Mouse (Mus musculus) effector memory CD4-positive, alpha-beta T cell, adult 5 months (primary cell): ENCODE results near the gene Pex11g. TPM values are rescaled to one million over a fixed set of nuclear protein-coding genes. Genes with fewer than 3 reads are reported as not detected.

Experiments
- polyA plus RNA-seq: library from polyadenylated mRNA; unstranded; fragments of 100-300 nt; shearing (Covaris generic); gene quantifications from one replicate; pipeline ENCODE4 v1.2.1, GENCODE M21; 2017

The Pex11g gene
- polyA plus RNA-seq = 2.1 TPM

GRCm38 (mm10) chr8:3467006-3467885 lies at the start of gene Pex11g:
Pex11g (minus strand) TSS chr8:3467680.

GRCm38 (mm10) chr8:3515260-3515671 lies 47.8 kb upstream of the Pex11g start, which contains the start of gene Pnpla6:
Pnpla6 (plus strand) TSS chr8:3515384.

DNA sequence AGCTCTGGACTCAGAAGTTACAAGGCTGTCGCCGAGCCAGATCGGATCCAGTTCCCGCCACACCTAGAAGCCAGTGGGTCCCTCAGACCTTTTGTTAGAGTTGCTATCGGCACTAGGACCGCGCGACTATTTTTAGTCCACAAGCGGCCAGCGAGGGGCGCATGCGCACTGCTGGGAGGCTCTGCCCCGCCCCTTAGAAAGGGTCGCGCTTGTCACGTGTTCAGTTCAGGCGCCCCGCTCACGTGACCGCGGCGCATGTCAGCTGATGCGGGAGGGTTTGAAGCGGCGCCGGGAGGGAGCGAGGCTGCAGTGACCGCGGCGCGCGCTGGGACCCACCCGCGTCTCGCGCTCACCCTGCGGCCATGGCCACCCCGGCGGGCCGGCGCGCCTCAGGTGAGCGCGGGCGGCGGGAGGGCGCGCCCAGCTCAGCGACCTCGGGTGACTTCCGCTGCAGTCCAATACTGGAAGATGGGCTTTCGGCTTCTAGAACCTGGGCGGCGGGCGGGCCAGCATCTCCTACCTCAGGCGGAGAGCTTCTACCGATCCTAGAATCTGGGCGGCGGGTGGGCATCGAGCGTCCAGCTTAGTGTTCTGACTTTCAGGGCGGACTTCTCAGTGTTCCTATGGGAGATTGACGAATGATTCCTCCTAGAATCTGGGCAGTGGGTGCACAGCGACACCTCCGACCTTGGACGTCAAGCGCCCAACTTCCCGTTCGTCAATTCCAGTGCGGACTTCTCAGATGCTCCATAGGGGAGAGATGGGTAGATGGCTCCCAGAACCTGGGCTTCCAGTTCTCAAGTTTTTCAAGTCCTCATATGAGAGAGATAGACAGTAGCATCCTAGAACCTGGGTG lies 33.0 kb upstream of the Pex11g start, which contains the start of gene Mcoln1:
Mcoln1 (plus strand) TSS at position 223 of the 856 bp plus-strand sequence.

GRCm38 (mm10) chr8:3492901-3493844 lies 25.7 kb upstream of the Pex11g start, which contains the start of gene Zfp358:
Zfp358 (plus strand) TSS chr8:3493138.

DNA sequence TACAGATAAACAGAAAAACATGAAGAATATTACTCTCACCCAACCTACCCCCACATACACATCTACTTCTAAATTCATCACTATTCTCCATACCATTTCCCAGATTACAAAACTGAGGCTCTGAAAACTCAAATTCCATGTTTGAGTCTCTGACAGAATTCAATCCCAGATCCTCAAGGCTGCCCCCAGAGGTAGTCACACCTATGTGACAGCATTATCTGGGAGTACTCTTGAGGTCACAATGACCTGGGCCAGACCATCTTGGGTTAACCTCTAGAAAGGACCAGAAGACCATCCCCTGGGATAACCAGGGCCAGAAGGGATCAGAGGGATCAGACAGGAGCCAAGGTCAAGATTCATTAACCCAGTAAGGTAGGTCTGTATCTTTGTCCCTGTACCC lies 3.1 kb upstream of the Pex11g start, which contains the start of gene Tex45:
Tex45 (plus strand) TSS at position 301 of the 400 bp plus-strand sequence.

Other genes with a start within 250 kb of the Pex11g start
- gene Insr, start 188.1 kb downstream of the Pex11g start, polyA plus RNA-seq = 31.1 TPM
- gene A430078G23Rik, start 114.3 kb downstream of the Pex11g start, polyA plus RNA-seq = 117 TPM
- gene Arhgef18, start 74.7 kb downstream of the Pex11g start, polyA plus RNA-seq = 101 TPM
- not detected for gene Tex45, start 3.2 kb upstream of the Pex11g start, polyA plus RNA-seq
- 1.9 TPM for gene Zfp358, start 25.5 kb upstream of the Pex11g start, polyA plus RNA-seq
- gene Mcoln1, start 32.8 kb upstream of the Pex11g start, polyA plus RNA-seq = 87.3 TPM
- 29.0 TPM for gene Pnpla6, start 47.7 kb upstream of the Pex11g start, polyA plus RNA-seq
- not detected for gene C330021F23Rik, start 100.3 kb upstream of the Pex11g start, polyA plus RNA-seq
- gene Camsap3, start 119.6 kb upstream of the Pex11g start, polyA plus RNA-seq = 0.44 TPM
- 102 TPM for gene Xab2, start 153.6 kb upstream of the Pex11g start, polyA plus RNA-seq
- gene Pet100, start 153.9 kb upstream of the Pex11g start, polyA plus RNA-seq = 68.8 TPM
- not detected for gene Pcp2, start 157.9 kb upstream of the Pex11g start, polyA plus RNA-seq
- gene Stxbp2, start 163.3 kb upstream of the Pex11g start, polyA plus RNA-seq = 160 TPM
- not detected for gene Retn, start 188.1 kb upstream of the Pex11g start, polyA plus RNA-seq
- not detected for gene Mcemp1, start 198.1 kb upstream of the Pex11g start, polyA plus RNA-seq
- not detected for gene Fcor, start 204.7 kb upstream of the Pex11g start, polyA plus RNA-seq
- gene Trappc5, start 208.6 kb upstream of the Pex11g start, polyA plus RNA-seq = 17.5 TPM
- gene Fcer2a, start 226.5 kb upstream of the Pex11g start, polyA plus RNA-seq = not detected